Mouse (Mus musculus) cerebral cortex, adult 2 months (tissue): ENCODE data around the gene Cdc42ep4.

Experiments used
- WGBS: fragments of 180-500 bp; shearing (Covaris S2); methylation state at CpG from one replicate; pipeline ENCODE4 v1.1.7; 2018; 5-methylcytosine and 5-hydroxymethylcytosine counted together

Cdc42ep4 gene

DNA sequence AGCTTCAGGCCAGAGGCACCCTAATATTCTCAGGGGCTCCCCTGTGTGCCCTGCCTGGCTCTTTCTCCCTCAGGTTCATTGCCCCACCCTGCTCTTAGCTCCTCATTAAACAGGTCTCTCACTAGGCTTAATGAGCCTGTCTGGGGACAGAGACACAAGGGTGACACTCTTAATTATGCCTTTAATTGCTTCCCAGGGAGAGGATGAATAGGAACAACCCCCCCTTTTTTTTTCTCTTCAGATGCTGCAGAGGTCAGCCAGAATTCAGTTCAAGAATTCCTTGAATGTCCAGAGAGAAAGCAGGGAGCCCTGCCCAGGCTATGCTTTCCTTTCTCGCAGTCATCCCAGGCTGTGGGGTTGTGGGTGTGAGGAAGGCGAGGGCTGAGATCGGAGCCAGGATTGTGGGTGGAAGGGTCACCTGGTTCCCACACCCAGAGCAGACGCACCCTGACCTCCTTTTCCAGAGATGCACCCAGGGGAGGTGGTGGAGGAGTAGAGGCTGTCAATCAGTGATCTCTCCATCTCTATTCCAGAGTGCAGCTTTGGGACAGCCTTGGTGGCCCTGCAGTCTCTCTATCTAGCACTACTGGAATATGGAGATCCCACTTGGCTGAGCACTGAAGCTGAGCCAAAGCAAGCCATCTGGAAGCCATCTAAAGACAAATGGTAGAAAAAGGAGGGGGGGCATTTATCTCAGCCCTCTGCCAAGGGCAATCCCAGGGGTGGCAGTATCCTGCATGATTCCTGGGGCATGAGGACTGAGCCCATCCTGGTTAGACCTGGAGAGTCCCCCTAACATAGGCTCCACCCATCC is 26.2 kb downstream of the Cdc42ep4 start:
- 50% methylated on average over 4 of the region's 4 CpGs for WGBS

DNA sequence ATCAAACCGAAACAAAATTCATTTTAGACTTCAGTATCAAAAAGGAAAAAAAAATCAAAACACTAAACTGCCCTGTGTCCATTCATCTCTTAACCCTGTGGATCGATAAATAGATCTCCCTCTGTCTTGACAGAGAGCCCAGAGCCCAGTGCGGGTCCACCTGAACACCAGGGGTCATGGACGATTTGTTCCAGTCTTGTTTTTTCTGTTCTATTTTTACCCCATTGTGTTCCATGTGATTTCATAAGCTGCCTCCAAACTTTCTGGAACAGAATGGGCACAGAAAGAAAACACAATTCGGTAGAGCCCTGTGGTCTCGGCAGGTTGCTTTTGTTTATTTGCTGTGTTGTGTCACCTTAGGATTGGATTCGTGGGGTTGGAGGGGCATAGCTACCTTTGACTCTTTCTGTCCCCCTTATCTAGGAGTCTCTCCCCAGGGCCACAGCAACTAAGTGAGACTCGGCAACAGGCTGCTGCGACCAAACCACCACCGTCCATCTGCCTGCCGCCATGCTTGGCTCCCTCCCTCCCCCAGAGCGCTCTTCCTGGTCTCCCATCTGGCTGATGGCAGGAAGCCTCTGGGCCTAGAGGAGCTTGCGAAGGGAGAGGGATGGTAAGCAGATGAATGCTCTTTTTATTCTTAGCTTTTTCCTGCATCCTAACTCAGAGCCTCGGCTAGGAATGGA is 29.1 kb downstream of the Cdc42ep4 start:
- 38% methylated on average over 14 of the region's 14 CpGs for WGBS

DNA sequence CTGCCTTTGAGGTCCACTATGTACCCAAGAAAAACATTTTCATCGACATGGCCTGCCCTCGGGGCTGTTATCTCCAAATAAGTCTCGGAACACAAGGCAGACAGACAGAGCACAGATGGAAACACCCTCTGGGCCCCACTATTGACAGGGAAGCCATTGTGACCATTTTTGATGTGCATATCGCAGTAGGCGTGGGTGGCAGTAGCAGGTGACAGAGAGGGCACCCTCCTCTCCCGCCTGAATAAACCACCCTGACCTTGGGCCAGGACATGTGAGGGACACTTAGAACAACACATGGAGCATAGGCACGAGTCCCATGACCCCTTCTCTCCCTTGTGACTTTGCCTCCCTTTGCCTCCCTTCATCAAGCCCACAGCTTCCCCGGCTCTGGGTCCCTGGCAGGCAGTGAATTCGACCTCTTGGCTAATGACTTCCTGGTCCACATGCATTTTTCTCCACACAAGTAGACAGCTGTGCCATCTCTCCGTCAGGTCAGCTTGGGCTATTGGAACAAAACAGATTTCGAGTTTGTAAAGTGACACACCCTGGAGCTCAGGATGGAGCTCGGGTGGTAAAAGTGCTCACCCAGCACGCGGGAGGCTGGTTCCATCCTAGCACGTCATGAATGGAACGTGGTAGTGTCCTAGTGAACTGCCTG is 33.8 kb downstream of the Cdc42ep4 start:
- 88% methylated on average over 16 of the region's 16 CpGs for WGBS

DNA sequence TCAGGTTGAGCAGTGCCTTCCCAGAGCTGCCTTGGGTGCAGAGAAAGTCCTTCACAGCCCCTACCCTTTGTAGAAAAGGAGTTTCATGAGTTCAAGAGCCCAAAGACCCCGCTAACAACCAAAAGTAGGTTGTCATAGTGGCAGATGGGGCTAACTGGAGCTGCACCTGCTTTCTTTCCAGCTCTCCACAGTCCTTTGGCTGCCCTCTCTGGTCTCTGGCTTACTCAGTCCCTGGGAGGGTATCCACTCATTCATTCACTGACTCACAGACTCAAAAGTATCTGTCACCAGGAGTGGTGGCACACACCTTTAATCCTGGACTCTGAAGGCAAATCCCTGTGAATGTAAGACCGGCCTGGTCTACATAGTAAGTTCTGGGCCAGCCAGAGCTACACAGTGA is 35.5 kb downstream of the Cdc42ep4 start:
- 99% methylated on average over 2 of the region's 2 CpGs for WGBS

DNA sequence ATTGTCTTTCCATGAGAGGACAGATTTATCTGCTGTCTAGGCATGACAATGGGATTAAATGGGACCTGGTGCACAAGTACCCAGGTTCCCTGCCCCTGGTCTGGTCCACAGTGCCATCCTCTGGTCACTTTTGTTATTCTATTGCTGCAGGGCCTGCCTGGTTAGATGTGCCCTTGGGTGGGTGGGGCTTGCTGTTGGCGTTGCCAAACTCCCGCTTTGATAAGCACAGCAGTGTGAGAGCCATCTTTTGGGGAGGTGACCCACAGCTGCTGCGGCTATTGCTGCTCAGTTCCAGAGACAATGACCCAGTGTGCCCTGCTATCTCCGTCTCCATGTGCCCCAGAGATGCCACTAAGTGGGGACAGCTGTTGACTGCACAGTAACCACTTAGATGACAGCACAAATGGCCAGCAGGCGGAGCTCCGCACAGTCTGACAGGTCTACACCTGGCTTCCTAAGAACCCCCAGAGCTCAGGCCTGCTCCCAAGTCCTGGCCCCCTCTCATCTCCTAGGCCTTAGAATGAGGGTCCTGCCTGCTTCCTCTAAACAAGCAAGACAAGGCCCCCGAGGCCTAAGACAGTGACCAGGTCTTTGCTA is 36.5 kb downstream of the Cdc42ep4 start:
- WGBS = 82% methylated on average over 7 of the region's 7 CpGs

DNA sequence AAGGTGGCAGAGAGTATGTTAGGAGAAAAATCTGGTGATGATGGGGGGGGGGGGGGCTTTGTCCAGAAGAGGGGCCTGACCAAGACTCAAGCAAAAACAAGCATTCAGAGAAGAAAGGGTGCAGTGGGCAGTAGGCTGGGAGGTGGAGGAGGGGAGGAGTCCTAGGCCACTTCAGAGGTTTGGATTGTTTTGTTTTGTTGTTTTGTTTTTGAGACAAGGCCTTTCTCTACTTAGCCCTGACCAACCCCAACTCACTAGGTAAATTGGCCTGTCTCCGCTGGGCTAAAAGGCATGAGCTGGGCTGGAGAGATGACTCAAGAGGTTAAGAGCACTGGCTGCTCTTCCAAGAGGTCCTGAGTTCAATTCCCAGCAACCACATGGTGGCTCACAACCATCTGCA is 40.6 kb downstream of the Cdc42ep4 start:
- WGBS = 74% methylated on average over 1 of the region's 1 CpGs

DNA sequence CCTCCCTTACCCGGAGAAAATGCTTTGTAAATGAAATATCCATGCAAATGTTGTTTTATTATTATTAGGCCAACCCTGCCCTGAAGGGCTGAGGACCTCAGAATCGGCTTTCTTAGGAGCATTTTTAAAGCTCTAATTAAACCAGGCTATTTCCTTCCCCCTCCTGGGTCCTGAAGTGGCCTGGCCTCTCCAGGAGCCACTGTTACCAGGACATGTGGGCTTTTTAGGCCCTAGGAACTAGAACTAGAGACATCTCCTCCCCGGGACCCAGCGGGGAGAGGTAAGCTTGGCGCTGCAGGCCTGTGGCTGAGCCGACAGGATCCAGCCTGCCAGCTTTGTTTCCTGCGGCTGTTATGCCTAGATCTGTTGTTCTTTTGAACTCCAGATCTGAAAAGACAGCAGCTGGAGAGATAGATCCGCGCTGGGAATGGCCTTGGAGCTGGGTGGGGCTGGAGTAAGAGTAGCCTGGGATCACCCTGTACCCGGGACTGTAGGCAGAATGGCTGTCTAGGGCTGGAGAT is 41.4 kb downstream of the Cdc42ep4 start:
- WGBS = 41% methylated on average over 10 of the region's 10 CpGs

DNA sequence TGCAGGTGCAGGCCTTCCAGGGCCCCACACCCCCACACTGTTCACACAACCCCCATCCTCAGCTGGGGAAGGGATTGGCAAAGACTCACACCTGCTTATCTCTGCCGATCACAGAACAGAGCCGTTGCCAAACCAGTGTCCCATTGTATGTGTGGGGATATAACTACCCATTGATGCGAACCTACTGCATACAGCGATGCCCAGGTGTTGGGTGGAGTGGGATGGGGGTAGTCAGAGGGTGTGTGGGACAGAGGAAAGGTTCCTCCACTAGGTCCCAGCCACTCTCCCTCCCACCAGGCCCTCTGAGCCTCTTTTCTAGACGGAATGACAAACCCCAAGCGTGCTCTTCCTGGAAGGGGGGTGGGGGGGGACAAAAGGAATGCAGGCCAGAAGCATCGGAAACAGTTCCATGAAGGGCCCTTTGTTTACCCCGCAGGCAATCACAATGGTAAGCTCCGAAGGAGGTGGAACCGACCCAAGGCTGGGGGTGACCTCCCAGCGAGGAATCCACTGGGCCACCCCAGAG is 41.9 kb downstream of the Cdc42ep4 start, which contains the start of gene Cpsf4l:
Gene Cpsf4l, minus strand, starts transcription at position 287 of the 526 bp plus-strand sequence.
- WGBS = 44% methylated on average over 11 of the region's 11 CpGs

DNA sequence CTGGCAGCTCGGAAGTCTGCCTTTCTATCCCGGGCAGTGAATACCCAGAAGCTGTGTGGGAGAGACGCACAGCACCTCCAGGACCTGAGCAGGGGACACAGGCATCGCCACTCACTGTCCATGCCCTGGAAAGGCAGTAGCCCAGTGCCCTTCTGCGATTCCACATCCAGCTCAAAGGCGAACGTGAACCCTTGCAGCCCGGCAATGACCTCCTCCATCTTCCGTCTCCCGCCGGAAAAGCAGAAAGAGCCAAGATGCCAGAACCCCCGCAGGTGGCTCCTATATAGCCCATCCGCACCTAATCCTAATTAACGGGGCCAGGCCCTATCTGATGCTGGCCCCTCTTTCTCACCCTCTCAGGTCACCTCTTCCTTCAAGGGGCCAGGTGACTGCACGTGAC is 42.4 kb downstream of the Cdc42ep4 start:
- 76% methylated on average over 15 of the region's 15 CpGs for WGBS

DNA sequence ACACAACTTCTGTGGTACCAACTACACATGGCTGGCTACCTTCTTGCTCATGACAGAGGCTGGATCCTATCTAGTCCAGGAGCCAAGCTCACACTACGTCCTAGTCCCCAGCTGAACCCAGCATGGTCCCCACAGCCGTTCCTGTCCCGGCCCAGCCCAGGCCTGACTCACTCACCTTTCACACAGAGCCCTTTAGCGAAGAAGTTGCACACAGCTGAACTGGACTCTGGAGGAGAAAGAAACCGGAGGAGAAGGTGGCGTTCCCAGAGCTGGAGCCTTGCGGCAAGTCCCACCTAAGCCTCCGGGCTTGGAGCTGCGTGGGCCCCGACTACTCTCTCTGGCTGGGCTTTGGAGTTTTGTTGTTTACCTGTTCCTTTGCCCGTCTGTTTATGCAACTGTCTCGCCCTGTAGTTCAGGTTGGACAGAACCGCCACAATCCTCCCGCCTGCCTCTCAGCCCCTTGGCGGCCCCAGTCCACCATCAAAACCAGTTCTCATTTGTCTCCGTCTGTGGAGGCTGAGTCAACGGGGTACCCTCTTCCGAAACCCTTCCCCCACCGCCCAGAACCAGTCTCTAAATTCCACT is 43.0 kb downstream of the Cdc42ep4 start:
- 88% methylated on average over 19 of the region's 19 CpGs for WGBS

DNA sequence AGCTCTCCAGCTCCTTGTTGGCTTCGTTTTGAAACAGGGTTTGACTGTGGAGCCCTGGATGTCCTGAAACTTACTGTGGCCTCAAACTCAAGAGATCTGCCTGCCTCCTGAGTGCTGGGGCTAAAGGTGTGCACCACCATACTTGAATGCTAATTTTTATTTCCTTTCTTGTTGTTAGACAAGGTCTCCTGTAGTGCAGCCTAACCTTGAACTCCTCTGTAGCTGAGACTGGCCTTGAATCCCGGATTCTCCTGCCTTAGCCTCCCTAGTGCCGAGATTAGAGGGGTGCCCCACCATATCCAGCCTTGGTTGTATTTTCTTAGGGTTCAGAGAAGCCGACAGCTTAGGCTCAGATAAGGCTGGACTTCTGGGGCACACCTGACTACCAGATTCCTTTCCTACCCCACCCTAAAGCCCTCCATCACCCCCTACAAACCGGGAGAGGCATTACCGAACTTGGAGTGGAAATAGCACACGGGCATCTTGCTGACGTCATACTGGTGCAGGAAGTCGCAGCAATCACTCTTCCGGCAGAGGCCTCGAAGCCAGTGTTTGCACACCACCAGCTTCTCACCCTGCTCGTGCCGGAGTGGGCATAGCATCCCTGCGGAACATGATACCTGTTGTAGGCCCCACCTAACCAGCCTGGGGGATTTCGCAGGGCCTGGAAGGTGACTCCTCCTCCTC is 45.6 kb downstream of the Cdc42ep4 start:
- WGBS = 91% methylated on average over 15 of the region's 15 CpGs

DNA sequence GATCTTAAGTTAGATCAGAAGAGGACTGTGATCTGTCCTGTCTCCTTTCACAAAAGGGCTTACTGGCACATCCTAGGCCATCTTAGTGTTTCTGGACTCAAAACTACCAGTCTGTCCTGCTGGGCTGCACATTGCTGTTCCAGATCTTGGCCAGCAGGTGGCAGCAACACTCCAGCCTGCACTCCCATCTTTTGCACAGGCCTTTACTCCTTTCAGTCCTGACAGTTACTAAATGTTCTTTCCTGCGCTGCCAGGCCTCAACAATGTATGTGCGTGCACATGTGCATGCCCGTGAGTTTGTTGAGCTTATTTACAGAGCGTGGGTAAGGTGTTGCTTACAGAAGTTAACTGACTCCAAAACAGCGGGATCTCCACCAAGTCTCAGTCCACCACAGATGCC is 47.9 kb downstream of the Cdc42ep4 start:
- WGBS = 18% methylated on average over 5 of the region's 5 CpGs

DNA sequence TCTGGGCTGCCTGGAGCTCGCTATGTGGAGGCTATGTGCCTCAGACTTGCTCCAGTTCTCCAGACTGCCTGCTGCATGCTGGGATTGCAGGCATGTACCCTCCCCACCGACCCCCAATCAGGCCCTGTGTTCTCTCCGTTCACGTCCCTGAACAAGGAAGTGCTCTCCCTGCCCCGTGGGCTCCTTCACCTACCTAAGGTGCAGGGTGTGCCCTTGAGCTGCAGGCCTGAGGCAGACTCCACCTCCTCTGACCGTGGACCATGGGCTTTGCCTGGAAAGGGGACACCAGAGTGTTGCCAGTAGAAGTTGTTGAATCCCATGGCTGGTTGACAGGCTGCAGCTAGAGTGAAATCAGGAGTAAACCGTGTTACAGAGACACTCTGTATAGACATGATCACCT is 52.0 kb downstream of the Cdc42ep4 start:
- 92% methylated on average over 7 of the region's 7 CpGs for WGBS

DNA sequence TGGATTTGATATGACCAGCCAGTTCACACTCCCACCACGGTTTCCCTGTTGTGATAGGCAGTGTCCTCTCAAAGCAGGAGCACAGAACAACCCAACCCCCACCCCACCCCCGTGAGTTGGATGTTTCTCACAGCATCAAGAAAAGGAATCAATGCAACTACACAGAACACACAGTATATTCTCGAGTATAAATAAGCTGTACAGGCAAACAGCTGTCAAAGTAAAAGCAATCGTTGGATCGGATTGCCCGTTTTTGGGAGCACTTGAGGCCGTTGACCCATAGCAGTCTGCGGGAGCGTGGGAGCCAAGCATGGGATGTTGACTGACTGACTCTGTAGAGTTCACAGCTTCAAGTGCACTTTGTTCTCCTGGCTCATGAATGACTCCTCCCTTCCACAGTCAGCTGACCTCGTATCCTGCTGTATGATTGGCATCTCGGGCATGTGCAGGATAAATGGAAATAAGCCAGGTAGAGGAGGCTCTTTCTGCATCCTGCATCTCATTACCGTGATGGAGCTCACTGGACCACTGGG is 53.6 kb downstream of the Cdc42ep4 start:
- 60% methylated on average over 12 of the region's 12 CpGs for WGBS

DNA sequence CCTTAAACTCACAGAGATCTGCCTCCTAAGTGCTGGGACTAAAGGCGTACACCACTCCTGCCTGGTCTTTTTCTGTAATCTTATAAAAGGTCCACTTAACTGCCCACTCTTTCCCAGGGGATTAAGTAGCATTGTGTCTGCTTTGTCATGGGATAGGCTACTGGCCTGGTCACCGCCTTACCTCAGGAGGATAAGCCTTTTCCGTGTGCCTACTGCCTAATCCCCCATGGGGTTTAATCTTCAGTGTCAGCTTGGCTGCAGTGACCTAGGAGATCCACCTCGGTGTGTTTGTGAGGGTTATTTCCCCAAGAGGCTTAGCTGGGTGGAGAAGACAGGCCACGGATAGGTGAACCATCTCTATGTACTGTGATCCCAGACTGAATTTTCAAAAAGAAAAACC is 54.1 kb downstream of the Cdc42ep4 start:
- 76% methylated on average over 5 of the region's 5 CpGs for whole genome bisulfite sequencing

DNA sequence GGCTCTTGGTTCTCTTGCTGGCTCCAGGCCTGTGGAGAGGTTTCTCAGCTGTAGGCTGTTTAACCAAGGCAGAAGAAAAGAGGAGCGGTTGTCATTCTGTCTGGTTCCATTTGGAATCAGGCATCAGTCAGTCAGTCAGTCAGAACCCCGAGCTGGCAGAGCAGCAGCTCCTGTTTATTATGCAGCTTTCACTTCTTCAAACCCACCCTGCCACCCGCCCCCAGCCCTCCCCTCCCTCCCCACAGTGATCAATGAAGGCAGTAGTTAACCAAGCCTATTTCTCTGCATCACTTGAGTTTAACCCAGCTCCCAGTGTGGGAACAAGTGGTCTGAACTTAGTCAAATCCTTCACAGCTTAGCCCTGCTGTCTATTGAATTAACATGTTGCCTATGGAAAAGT is 59.8 kb downstream of the Cdc42ep4 start:
- WGBS = 51% methylated on average over 3 of the region's 3 CpGs

DNA sequence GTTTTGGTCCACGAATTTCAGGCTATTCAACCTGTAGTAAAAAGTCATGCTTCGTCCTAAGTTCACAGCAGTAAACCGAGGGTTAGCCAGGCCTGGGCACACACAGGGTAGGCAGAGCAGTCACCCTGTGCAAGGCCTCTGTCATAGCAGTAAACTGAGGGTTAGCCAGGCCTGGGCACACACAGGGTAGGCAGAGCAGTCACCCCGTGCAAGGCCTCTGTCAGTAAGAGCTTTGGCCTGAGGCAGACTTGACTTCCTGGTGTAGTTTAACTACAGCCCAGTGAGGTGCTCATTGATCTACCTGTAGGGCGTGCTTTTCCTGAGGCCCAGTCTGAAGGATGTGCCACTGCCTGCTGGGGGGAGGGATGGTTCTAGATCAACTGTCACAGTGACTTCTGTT is 60.4 kb downstream of the Cdc42ep4 start:
- WGBS = 87% methylated on average over 5 of the region's 5 CpGs

DNA sequence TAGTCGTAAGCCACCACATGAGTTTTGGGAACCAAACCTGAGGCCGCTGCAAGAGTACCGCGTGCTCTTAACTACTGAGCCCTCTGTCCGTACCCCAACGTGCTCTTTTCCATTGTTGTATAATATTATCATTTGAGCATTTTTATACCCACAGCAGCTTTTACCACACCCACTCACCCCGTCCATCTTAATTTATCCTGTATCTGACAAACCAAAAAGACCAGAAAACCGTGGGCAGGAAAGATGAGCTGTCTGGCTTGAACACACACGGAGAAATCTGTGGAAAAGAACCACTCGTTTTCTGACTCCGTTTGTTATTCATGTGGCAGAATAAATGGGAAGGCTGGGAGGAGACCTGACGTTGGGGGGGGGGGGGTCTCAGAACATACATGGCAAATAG is 61.2 kb downstream of the Cdc42ep4 start:
- 53% methylated on average over 12 of the region's 12 CpGs for WGBS

DNA sequence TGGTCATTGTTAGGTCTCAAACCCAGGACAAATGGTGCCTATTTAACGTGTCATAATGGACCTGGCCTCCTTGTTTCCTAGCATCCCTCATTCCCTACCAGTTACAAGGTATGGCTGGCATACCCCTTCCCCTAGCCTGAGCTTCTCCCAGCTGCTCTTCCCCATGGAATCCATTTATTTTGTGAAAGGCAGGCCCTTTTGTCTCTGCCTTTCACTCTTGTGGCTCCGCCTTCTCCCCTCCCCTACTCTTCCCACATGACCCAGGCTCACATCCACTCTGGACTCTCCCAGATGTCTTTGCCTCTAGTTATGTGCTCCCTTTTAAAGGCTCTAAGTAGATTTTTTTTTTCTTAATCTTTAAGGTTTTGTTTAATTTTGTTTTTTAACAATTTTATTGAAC is 64.7 kb downstream of the Cdc42ep4 start:
- WGBS = 62% methylated on average over 2 of the region's 2 CpGs

DNA sequence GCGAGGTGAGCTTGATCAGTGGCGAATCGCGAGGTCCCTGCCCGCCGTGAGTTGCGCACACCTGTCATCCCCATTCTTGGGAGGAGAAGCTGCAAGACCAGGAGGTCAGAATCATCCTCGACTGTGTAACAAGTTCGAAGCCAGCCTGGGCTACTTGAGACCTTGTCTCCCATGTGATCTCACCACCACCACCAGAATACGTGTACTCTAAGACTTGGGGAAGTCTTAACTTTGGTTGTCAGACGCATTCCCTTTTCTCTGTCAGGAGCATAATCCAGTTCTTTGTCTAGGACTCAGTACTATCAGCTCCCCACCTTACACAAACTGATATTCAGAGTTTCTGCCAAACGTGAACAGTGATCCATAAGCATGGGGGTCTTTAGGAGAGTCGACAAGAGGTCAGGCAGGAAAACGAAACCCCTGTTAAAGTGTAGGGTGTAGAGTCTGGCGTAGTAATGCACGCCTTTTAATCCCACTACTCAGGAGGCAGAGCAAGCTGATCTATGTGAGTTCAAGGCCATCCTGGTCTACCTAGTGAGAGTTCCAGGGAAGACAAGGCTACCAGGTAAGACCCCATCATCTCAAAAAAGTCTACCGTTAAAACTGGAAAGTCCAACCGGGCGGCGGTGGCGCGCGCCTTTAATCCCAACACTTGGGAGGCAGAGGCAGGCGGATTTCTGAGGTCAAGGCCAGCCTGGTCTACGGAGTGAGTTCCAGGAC is 66.8 kb downstream of the Cdc42ep4 start:
- WGBS = 41% methylated on average over 25 of the region's 25 CpGs
